Mouse (Mus musculus) brain, embryonic 14.5 days (tissue): Measurements from ENCODE around the gene Uqcc1.

ENCODE experiments used
- CTCF ChIP-seq: fragments of 200-500 bp; IDR thresholded peaks from 2 replicates; pipeline ENCODE4 v1.5.1; 2012; ENCODE audit warnings: inconsistent platforms, mild to moderate bottlenecking, moderate library complexity, borderline replicate concordance; ENCODE audit not compliant: insufficient read depth, insufficient read length; ENCODE audit errors: extremely low read depth
- POLR2A ChIP-seq: fragments of 200-500 bp; IDR thresholded peaks from 2 replicates; pipeline ENCODE4 v1.6.1; 2012; ENCODE audit warnings: mild to moderate bottlenecking, inconsistent platforms, borderline replicate concordance; ENCODE audit not compliant: poor library complexity, insufficient read depth, insufficient read length, severe bottlenecking; ENCODE audit errors: extremely low read depth

- TF ChIP-seq POLR2A = no peak
- TF ChIP-seq CTCF = no peak
These were observed 61.8 kb downstream of the Uqcc1 start for GRCm38 (mm10) chr2:155868320-155868719.
